Mouse (Mus musculus): ENCODE measurements at regions not wholly inside any gene's neighbourhood (a gene's known extent, or its start where the extent isn't known, plus 50 kb on each side); places are given as distances from the start of the nearest gene placed in this dataset.

DNA sequence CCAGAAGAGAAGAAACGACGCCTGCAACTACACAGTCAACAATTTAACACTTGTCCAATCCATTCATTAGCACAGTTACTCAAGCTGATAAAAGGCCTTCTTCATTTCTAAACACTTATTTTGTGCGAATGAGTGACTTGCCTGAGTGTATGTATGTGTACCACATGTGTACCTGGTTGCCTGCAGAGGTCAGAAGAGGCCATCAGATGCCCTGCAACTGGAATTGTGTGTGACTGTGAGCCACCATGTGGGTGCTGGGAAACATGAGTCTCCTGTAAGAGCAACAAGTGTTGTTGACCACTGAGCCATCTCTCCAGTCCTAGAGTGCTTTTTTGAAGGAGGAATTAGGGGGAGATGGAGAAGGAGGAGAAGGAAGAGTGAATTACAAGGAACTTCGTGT lies 90.2 kb upstream of the Foxq1 start:
- H3K4me3 ChIP-seq (ENCODE audit: low read depth, low read length) = no peak overlapping the region
- H3K27ac ChIP-seq (ENCODE audit: insufficient read depth, low read depth, low read length) = no peak overlapping the region
- WGBS = 78% methylated on average over 4 of the region's 4 CpGs
- TF ChIP-seq POLR2A (IDR thresholded peaks at IDR 0.05; ENCODE audit: low read depth, low read length) (no peak), CTCF (IDR thresholded peaks at IDR 0.05; ENCODE audit: extremely low read depth, insufficient read length, insufficient replicate concordance, low read depth, low read length) (peak; percentile 9; the same call in 1 of the 2 replicates)
- H3K27me3 ChIP-seq (ENCODE audit: control insufficient read depth, insufficient read depth, low read length) = no peaks in the 10 kb centered on the region
- no peaks in the 10 kb centered on the region for H3K36me3 ChIP-seq (ENCODE audit: control insufficient read depth, insufficient read depth, low read length)
- H3K4me1 ChIP-seq (ENCODE audit: control insufficient read depth, insufficient read depth, insufficient read length, low read length) = no peaks in the 10 kb centered on the region

DNA sequence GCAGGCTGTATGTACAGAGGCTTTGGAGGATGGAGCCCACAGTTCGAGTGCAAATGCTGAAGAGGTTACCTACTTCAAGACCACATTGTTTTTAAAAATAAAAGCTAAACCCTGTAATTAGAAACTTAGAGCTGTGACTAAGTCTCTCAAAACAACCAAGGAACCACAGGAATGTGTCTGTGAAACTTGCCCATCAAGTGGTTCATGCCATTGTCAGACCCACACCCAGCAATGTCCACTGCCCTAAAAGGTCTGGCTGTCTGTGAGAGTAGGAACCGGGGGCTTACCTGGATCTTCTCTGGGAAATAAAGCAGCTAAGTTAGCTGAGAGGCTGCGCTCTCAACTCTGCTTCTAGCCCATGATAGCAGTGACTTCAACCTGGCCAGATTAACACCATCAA lies 87.8 kb upstream of the Foxq1 start:
- Histone ChIP-seq H3K36me3 (ENCODE audit: control insufficient read depth, insufficient read depth, low read length) (no peaks in the 10 kb centered on the region), H3K27ac (ENCODE audit: insufficient read depth, low read depth, low read length) (no peak overlapping the region), H3K4me3 (ENCODE audit: low read depth, low read length) (no peak overlapping the region), H3K27me3 (ENCODE audit: control insufficient read depth, insufficient read depth, low read length) (no peaks in the 10 kb centered on the region), H3K4me1 (ENCODE audit: control insufficient read depth, insufficient read depth, insufficient read length, low read length) (no peaks in the 10 kb centered on the region)
- no peak for TF ChIP-seq CTCF (IDR thresholded peaks at IDR 0.05; ENCODE audit: extremely low read depth, insufficient read length, insufficient replicate concordance, low read depth, low read length)
- no peak for TF ChIP-seq POLR2A (IDR thresholded peaks at IDR 0.05; ENCODE audit: low read depth, low read length)
- WGBS = 94% methylated on average over 3 of the region's 3 CpGs

GRCm38 (mm10) chr13:31468983-31469382 lies 87.0 kb upstream of the Foxq1 start:
- Histone ChIP-seq H3K27ac (ENCODE audit: insufficient read depth, low read depth, low read length) (no peak overlapping the region), H3K4me3 (ENCODE audit: low read depth, low read length) (no peak overlapping the region), H3K4me1 (ENCODE audit: control insufficient read depth, insufficient read depth, insufficient read length, low read length) (no peaks in the 10 kb centered on the region), H3K27me3 (ENCODE audit: control insufficient read depth, insufficient read depth, low read length) (no peaks in the 10 kb centered on the region), H3K36me3 (ENCODE audit: control insufficient read depth, insufficient read depth, low read length) (no peaks in the 10 kb centered on the region)
- TF ChIP-seq POLR2A (IDR thresholded peaks at IDR 0.05; ENCODE audit: low read depth, low read length) (no peak), CTCF (IDR thresholded peaks at IDR 0.05; ENCODE audit: extremely low read depth, insufficient read length, insufficient replicate concordance, low read depth, low read length) (no peak)
- 90% methylated on average over 3 of the region's 3 CpGs for whole genome bisulfite sequencing

GRCm38 (mm10) chr13:31472366-31472765 lies 83.6 kb upstream of the Foxq1 start:
- no peaks in the 10 kb centered on the region for H3K27me3 ChIP-seq (ENCODE audit: control insufficient read depth, insufficient read depth, low read length)
- H3K4me1 ChIP-seq (ENCODE audit: control insufficient read depth, insufficient read depth, insufficient read length, low read length) = no peaks in the 10 kb centered on the region; the same call in 1 of the 2 replicates
- H3K27ac ChIP-seq (ENCODE audit: insufficient read depth, low read depth, low read length) = no peak overlapping the region
- WGBS = 91% methylated on average over 5 of the region's 5 CpGs
- no peaks in the 10 kb centered on the region for H3K36me3 ChIP-seq (ENCODE audit: control insufficient read depth, insufficient read depth, low read length)
- TF ChIP-seq POLR2A (IDR thresholded peaks at IDR 0.05; ENCODE audit: low read depth, low read length) = no peak
- TF ChIP-seq CTCF (IDR thresholded peaks at IDR 0.05; ENCODE audit: extremely low read depth, insufficient read length, insufficient replicate concordance, low read depth, low read length) = no peak
- H3K4me3 ChIP-seq (ENCODE audit: low read depth, low read length) = no peak overlapping the region

GRCm38 (mm10) chr13:31472804-31473203 lies 83.1 kb upstream of the Foxq1 start:
- 81% methylated on average over 4 of the region's 4 CpGs for WGBS
- H3K36me3 ChIP-seq (ENCODE audit: control insufficient read depth, insufficient read depth, low read length) = no peaks in the 10 kb centered on the region
- no peak for TF ChIP-seq POLR2A (IDR thresholded peaks at IDR 0.05; ENCODE audit: low read depth, low read length)
- no peak for TF ChIP-seq CTCF (IDR thresholded peaks at IDR 0.05; ENCODE audit: extremely low read depth, insufficient read length, insufficient replicate concordance, low read depth, low read length)

DNA sequence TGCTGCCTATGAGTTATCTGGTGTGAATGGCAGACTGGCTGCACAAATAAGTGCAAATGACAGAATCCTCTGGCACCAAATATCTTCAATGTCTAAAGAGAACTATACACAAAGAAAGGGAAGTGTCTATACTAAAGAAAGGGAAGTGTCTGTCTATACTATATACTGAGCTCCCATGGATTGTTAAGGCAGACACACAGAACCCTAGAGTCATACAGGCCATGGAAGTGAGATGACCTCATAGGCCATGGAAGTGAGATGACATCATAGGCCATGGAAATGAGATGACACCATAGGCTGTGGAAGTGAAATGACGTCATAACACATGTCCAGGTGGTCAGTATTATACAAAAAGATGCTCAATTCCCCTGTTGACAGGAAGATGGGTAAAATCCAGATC lies 82.7 kb upstream of the Foxq1 start:
- Histone ChIP-seq H3K36me3 (ENCODE audit: control insufficient read depth, insufficient read depth, low read length) (no peaks in the 10 kb centered on the region), H3K27me3 (ENCODE audit: control insufficient read depth, insufficient read depth, low read length) (no peaks in the 10 kb centered on the region), H3K4me1 (ENCODE audit: control insufficient read depth, insufficient read depth, insufficient read length, low read length) (peaks cover 3% of the 10 kb centered on the region; the same call in 1 of the 2 replicates), H3K4me3 (ENCODE audit: low read depth, low read length) (no peak overlapping the region), H3K27ac (ENCODE audit: insufficient read depth, low read depth, low read length) (no peak overlapping the region)
- TF ChIP-seq POLR2A (IDR thresholded peaks at IDR 0.05; ENCODE audit: low read depth, low read length) (no peak), CTCF (IDR thresholded peaks at IDR 0.05; ENCODE audit: extremely low read depth, insufficient read length, insufficient replicate concordance, low read depth, low read length) (no peak)
- WGBS = 91% methylated on average over 1 of the region's 1 CpGs

More at GRCm38 (mm10) chr13:31472804-31473203, 83.1 kb upstream of the Foxq1 start:
- H3K27ac ChIP-seq (ENCODE audit: insufficient read depth, low read depth, low read length) = no peak overlapping the region
- H3K4me1 ChIP-seq (ENCODE audit: control insufficient read depth, insufficient read depth, insufficient read length, low read length) = peaks cover 3% of the 10 kb centered on the region; the same call in 1 of the 2 replicates
- no peak overlapping the region for H3K4me3 ChIP-seq (ENCODE audit: low read depth, low read length)
- H3K27me3 ChIP-seq (ENCODE audit: control insufficient read depth, insufficient read depth, low read length) = no peaks in the 10 kb centered on the region

GRCm38 (mm10) chr13:31475845-31476244 lies 80.1 kb upstream of the Foxq1 start:
- Histone ChIP-seq H3K27ac (ENCODE audit: insufficient read depth, low read depth, low read length) (no peak overlapping the region), H3K27me3 (ENCODE audit: control insufficient read depth, insufficient read depth, low read length) (no peaks in the 10 kb centered on the region), H3K36me3 (ENCODE audit: control insufficient read depth, insufficient read depth, low read length) (no peaks in the 10 kb centered on the region), H3K4me3 (ENCODE audit: low read depth, low read length) (no peak overlapping the region), H3K4me1 (ENCODE audit: control insufficient read depth, insufficient read depth, insufficient read length, low read length) (peaks cover 3% of the 10 kb centered on the region; the same call in 1 of the 2 replicates)
- TF ChIP-seq POLR2A (IDR thresholded peaks at IDR 0.05; ENCODE audit: low read depth, low read length) (no peak), CTCF (IDR thresholded peaks at IDR 0.05; ENCODE audit: extremely low read depth, insufficient read length, insufficient replicate concordance, low read depth, low read length) (no peak)
- 34% methylated on average over 3 of the region's 3 CpGs for WGBS

All from small intestine, adult 2 months (tissue).